Mouse (Mus musculus) kidney, adult 2 months (tissue): Measurements from ENCODE around the gene Zfp276.

Experiments
- CTCF ChIP-seq: fragments of 200-500 bp; conservative IDR thresholded peaks from 2 replicates; pipeline ENCODE4 v1.5.1; 2011; ENCODE audit warnings: low read depth, mild to moderate bottlenecking, control low read depth, low read length, moderate library complexity, mixed read lengths; ENCODE audit not compliant: insufficient read depth, insufficient read length
- POLR2A ChIP-seq: fragments of 200-500 bp; IDR thresholded peaks from one replicate; pipeline ENCODE4 v1.6.1; 2011; ENCODE audit warnings: low read depth, low read length, control low read depth

DNA sequence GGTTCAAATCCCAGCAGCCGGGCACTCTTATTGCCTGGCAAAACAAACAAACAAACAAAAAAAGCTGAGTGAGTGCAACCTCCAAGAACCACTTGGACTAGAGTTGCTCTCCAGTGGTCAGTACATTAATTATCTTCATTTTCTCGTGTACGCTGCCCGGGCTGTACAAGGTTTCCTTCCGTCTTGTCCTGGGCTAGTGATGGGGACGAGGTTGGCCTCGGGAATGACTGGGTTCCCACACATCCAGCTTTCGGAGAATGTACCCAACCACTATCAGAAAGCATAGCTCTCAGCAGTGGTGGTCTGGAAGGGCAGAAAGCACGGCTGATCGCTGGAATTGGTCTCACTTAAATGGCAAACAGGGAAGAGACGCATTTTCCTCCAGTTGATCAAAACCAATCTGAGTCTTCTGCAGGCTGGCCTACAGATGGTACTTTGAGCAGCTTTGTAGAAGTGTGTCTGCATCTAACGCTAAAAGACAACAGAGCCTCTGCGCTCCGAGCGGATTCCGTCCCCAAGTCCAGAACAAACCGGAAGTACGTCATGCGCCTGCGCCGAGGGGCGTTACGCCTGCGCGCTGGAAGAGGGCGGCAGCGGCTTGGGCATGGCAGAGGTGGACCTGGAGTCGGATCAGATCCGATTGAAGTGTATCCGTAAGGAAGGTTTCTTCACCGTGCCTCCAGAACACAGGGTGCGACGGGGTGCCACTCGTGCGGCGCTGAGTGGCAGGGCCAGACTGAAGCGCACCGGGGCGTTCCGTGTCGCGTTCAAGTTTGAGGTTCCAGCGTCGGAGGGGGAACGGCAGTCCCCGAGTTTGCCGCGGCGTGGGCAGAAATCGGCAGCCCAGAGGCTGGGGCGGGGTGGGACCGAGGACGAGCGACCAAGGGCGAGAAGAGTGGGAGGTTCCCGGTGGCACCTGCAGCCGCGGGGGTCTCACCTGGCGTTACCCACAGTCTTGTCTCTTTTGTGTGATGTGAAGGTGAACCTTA, 29.4 kb upstream of the Zfp276 start, which contains the start of gene Cdk10:
- 0 out of 2 replicates have a peak, but pooled peaks have one; percentile 12 for TF ChIP-seq CTCF
- TF ChIP-seq POLR2A: peak; percentile 96
